ENCODE assay signal across 26 mouse cellular contexts in genomic region chr6:55045326-55045725, GRCm38 (mm10).
"Had no signal": no experiment of that assay in that cellular context is flagged by ENCODE, and none has a peak within 500 bp of the region (broad histone marks: within the 10 kb centered on the region; RNA-seq: fewer than 3 reads in every experiment).

No protein-coding gene starts in this region.

- DNase-seq: gastrocnemius, postnatal 14 days; gastrocnemius, postnatal 36 days; heart, adult 2 months; heart, postnatal 14 days; heart, postnatal 36 days; kidney, adult 18-20 months; kidney, adult 8-10 months; kidney, postnatal 10 days; kidney, postnatal 25 days; kidney, postnatal 4 days; liver; liver, embryonic 13.5 days had no signal

- H3K27me3 ChIP-seq: heart, embryonic 13.5 days; heart, embryonic 15.5 days; hindbrain, embryonic 12.5 days; intestine, embryonic 15.5 days; limb, embryonic 12.5 days; liver, embryonic 13.5 days had no signal

- H3K9me3 ChIP-seq: heart, embryonic 13.5 days; heart, embryonic 15.5 days; hindbrain, embryonic 10.5 days; hindbrain, embryonic 12.5 days; intestine, embryonic 15.5 days; limb, embryonic 10.5 days; limb, embryonic 12.5 days; liver, embryonic 13.5 days had no signal

- H3K27ac ChIP-seq: heart, adult 2 months; heart, embryonic 13.5 days; heart, embryonic 15.5 days; hindbrain, embryonic 10.5 days; hindbrain, embryonic 12.5 days; hindbrain, embryonic 14.5 days; intestine, embryonic 15.5 days; left cerebral cortex, adult 2 months; limb, embryonic 10.5 days; limb, embryonic 12.5 days; liver, embryonic 13.5 days had no signal

- H3K4me1 ChIP-seq: intestine, embryonic 15.5 days; limb, embryonic 10.5 days had no signal

- H3K4me3 ChIP-seq: heart, adult 2 months; heart, embryonic 13.5 days; heart, embryonic 15.5 days; hindbrain, embryonic 10.5 days; hindbrain, embryonic 12.5 days; intestine, embryonic 15.5 days; left cerebral cortex, adult 2 months; limb, embryonic 10.5 days; limb, embryonic 12.5 days; liver, embryonic 13.5 days had no signal

- ATAC-seq: hindbrain, embryonic 16.5 days; inflammation-experienced regulatory T-cells, adult 6 months; intestine, embryonic 15.5 days; intestine, postnatal 0 days had no signal

- H3K4me2 ChIP-seq: heart, embryonic 11.5 days; heart, embryonic 13.5 days; heart, embryonic 15.5 days; hindbrain, embryonic 12.5 days; hindbrain, embryonic 14.5 days; intestine, embryonic 15.5 days; limb, embryonic 12.5 days; liver, embryonic 11.5 days; liver, embryonic 13.5 days had no signal

- H3K9ac ChIP-seq: heart, embryonic 13.5 days; heart, embryonic 15.5 days; hindbrain, embryonic 12.5 days; hindbrain, embryonic 14.5 days; intestine, embryonic 15.5 days; limb, embryonic 12.5 days; liver, embryonic 13.5 days had no signal
